Mouse (Mus musculus) splenic B cell, adult 2 months (primary cell): Measurements from ENCODE around the gene Krt24.
A peak's percentile ranks its signal among the peaks of the same experiment; 100 is the strongest.
"Not testable (repeated sequence)": the region's sequence is repeated elsewhere in the genome, so short reads cannot be mapped to it uniquely, and the experiment has no call there.

Experiments used
- DNase-seq: peaks from one replicate; pipeline ENCODE4 v3.0.0-alpha.2; 2011; ENCODE audit warnings: low read depth, low spot score
- H3K27me3 ChIP-seq: 2 replicates; pipeline ENCODE4 v1.6.1; 2012; ENCODE audit warnings: mild to moderate bottlenecking, low read length, moderate library complexity, mixed read lengths; ENCODE audit not compliant: control insufficient read depth, poor library complexity, insufficient read depth, severe bottlenecking
- H3K36me3 ChIP-seq: 2 replicates; pipeline ENCODE4 v1.6.1; 2012; ENCODE audit warnings: mild to moderate bottlenecking, low read length, moderate library complexity, mixed read lengths; ENCODE audit not compliant: control insufficient read depth, poor library complexity, insufficient read depth, severe bottlenecking

The Krt24 gene

DNA sequence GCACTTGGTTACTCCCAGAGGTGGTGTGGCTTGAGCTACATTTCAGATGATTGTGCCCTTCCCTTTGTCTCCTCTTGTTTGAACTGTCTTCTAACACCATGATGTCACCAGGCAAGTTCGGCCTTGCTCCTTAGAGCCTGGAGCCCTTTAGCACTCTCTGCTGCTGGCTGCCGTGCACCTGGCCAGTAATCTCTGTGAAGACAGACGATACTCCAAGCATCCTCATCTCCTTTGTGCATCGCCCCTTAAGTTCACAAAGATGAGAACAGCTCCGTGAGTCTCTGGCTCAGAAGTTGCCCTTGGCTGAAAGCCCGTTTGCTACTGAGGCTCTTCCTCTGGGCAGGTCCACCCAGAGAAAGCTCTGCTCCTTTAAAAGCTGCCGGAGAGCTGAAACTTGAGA, 8.3 kb downstream of the Krt24 start:
- Histone ChIP-seq H3K36me3 (no peaks in the 10 kb centered on the region), H3K27me3 (no peaks in the 10 kb centered on the region)
- no peak for DNase-seq

DNA sequence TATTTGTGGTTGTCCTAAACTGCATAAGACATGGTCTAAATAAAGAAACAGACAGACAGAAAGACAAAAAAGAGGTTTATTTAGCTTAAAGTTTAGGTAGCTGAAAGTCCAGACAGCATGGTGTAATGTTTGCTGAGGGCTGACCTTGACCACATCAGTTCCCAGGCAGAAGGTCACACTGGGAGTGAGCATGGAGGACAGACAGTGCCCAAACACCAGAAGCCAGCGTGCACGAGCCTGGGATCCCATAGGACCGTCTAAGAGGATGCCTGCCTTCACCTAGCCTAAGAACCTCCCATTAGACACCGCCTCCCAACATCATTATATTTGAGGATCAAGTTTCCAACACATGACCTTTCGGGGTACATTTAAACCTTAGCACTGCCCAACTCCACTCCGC, 9.4 kb downstream of the Krt24 start:
- no peak for DNase-seq

DNA sequence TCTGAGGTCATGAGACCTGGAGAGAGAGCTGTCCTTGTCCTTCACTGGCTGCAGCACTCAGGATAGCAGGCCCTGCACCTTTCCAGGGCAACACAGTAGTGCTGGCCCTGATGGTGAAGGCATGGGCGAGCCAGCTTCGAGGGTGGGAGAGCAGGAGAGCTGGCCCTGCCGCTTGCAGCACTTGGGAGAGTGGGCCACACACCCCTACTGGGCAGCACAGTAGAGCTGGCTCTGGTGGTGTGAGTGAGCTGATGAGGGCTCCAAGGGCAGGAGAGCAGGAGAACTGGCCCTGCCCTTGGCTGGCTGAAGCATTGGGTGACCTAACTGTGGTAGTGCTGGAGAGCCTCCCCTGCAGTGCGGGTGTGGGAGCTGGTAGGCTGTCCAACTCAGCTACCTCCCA, 12.3 kb downstream of the Krt24 start:
- Histone ChIP-seq H3K27me3 (no peaks in the 10 kb centered on the region), H3K36me3 (no peaks in the 10 kb centered on the region)
- DNase-seq = no peak

More for the DNA sequence above, 9.4 kb downstream of the Krt24 start:
- Histone ChIP-seq H3K27me3 (no peaks in the 10 kb centered on the region), H3K36me3 (no peaks in the 10 kb centered on the region)

DNA sequence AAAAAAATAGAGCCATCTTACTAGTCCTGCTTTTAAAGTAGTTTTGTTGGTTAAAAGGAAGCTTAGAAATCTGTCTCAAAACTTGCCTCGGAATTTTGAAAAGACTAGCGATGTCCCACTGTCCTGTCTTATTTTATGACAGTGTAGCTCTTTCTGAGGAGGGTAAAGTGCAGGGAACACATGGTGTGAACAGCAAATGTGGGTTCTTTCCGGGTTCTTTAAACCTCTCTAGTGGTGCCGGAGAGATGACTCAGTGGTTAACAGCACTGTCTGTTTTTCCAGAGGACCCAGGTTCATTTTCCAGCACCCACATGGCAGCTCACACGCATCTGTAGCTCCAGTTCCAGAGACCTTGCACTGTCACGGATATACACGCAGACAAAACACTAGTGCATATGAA, 15.9 kb downstream of the Krt24 start:
- Histone ChIP-seq H3K27me3 (no peaks in the 10 kb centered on the region; the same call in 1 of the 2 replicates), H3K36me3 (no peaks in the 10 kb centered on the region)
- no peak for DNase-seq

DNA sequence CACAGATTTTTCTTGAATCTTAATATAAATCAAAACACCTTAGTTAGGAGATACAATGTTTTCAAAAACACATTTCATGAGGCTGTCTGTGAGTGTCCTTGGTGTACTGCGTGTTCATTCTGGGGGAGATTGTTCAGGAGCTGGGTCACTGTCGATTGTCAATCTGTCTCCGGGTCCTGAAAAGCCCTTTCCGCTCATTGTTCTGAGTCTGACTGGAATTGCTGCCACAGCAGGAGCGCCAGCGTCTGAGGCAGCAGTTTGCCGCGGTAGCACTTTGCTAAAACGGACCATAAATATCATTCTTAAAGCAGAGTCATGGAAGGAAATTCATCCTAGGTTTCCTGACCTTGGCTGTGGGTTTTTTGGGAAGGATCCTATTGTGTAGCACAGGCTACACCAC, 19.3 kb downstream of the Krt24 start:
- Histone ChIP-seq H3K36me3 (no peaks in the 10 kb centered on the region), H3K27me3 (no peaks in the 10 kb centered on the region; the same call in 1 of the 2 replicates)
- DNase-seq = no peak

DNA sequence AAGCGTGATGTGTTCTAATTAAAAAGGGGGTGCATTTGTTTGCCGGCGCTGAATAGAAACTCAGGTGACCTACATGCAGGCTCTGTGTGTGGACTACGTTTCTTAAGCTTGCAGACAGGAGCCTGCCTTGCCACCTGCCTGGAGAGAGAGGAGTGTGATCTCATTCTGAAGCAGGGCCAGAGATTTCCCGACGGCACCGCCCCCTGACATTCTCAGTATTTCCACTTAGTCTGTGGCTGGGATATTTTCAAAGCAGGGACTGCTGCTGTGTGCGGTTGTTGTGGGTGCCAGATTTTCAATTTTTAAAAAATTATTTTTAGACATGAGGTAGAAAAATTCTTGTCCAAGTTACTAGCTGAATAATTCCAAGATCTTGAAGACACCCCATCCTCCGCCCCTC, 19.8 kb downstream of the Krt24 start:
- Histone ChIP-seq H3K36me3 (no peaks in the 10 kb centered on the region), H3K27me3 (no peaks in the 10 kb centered on the region; the same call in 1 of the 2 replicates)
- DNase-seq = no peak

DNA sequence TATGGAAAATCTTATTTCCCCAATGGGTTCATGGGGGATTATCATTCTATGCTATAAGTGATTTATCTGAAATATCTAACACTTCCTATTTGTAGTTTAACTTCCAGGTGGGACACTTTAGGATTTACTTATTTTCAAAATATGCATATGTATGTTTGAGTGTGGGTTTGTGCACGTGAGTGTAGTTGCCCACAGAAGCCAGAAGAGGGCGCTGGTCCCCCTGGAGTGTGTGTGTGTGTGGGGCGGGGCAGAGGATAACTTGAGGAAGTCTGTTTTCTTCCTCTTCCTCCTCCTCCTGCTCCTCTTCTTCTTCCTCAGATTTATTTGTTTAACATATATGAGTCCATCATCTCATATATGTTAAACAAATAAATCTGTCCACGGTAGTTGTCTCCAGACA, 28.8 kb downstream of the Krt24 start:
- Histone ChIP-seq H3K27me3 (no peaks in the 10 kb centered on the region), H3K36me3 (no peaks in the 10 kb centered on the region)
- no peak for DNase-seq

DNA sequence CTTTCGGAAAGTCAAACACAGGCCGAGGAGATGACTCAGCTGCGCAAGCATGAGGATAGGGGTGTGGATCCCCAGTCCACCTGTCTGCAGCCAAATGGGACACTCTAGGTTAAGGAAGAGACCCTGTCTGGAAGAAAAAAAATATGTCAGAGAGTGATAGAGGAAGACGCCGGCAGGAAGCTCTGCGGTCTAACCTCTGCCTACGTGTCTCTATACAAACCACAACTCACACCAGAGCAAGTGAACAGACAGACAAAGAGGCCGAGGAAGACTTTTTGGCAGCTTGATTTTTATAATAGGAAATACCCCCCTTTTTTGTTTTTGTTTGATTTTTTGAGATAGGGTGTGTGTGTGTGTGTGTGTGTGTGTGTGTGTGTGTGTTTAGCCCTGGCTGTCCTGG, 29.7 kb downstream of the Krt24 start:
- no peak for DNase-seq
- Histone ChIP-seq H3K27me3 (no peaks in the 10 kb centered on the region), H3K36me3 (no peaks in the 10 kb centered on the region)

DNA sequence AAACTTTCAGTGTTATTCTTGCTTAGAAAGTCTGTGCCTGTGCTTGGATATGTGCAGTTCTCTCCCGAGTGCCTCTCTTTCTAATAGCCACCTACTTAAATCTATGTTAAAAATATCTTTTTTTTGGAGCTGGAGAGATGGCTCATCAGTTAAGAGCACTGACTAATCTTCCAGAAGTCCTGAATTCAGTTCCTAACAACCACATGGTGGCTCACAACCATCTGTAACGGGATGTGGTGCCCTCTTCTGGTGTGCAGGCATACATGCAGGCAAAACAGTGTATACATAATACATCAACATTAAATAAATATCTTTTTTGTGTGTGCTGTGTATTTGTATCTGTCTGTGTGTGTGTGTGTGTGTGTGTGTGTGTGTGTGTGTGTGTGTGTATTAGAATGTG, 31.2 kb downstream of the Krt24 start:
- Histone ChIP-seq H3K27me3 (no peaks in the 10 kb centered on the region), H3K36me3 (no peaks in the 10 kb centered on the region)
- DNase-seq = no peak

DNA sequence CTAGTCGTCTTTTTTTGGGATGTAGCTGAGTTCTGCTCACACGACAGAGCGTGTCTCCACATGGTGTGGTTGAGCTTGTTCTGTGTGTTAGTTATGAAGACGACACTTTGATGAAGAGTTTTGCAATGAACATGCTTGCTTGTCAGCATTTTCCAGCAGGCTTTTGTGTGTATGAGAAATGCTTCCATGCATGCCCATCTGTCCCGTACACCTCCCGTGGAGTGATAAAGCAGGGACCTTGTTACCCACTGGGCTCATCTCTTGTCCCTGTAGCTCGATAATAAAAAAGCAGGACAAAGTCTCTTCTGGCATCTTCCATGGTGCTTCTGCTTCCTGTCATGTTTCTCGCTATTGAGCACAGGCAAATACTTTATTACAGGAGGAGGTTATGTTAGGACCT, 32.4 kb downstream of the Krt24 start:
- no peaks in the 10 kb centered on the region for H3K27me3 ChIP-seq
- DNase-seq = no peak
- H3K36me3 ChIP-seq = no peaks in the 10 kb centered on the region

DNA sequence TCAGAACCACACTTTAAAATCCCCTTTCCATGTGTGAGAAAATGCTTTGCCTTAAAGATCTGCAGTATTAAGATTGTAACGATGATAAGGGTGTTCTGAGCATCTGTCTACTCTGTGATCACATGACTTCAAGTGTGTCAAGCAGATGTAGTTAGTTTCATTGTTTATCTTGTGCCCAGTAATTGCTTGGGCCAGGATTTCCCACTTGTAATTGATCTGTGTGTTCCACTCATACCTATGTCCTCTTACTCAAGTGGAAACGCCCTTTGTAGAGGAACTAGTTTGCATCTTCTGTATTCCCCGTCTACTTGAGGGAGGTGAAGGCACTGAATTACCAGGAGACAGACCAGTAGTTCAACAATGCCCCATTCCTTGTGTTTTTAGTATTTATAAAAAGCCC, 34.4 kb downstream of the Krt24 start:
- H3K27me3 ChIP-seq = no peaks in the 10 kb centered on the region
- no peaks in the 10 kb centered on the region for H3K36me3 ChIP-seq
- DNase-seq = no peak

DNA sequence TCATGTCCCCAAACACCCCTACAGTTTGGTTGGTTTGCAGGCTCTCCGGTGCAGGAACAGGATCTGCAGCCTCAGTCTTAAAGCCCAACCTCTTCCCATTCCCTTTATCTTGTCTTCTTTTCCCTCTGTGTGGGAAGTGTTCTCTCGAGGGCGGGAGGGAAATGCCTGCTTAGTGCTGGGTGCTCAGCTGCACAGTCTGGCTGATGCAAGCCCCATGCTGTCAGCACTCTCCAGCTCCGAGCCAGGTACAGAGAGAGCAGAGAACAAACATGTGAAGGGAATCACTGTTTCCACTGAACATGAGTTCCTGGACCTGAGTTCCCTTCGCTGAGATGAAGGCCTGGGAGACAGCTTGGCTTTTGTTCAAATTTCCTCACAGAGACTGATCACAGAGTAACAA, 34.8 kb downstream of the Krt24 start:
- H3K27me3 ChIP-seq = no peaks in the 10 kb centered on the region
- DNase-seq = no peak
- no peaks in the 10 kb centered on the region for H3K36me3 ChIP-seq

DNA sequence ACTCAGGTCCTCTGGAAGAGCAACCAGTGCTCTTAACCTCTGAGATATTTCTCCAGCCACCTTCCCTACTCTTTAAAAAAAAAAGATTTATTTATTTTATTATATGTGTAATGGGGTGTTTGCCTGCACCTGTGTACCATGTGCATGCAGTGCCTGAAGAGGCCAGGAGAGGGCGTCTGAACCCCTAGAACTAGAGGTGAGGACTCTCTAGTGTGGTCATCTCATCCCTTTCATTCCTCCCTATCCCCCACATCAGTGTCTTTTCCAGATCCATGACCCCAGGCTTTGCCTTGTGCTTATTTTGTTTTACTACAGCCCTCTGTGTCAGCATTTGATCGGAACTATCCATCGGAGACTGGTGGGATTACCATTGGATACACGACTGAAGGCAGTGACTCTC, 35.9 kb downstream of the Krt24 start:
- H3K27me3 ChIP-seq = no peaks in the 10 kb centered on the region
- peak; percentile 46 for DNase-seq
- no peaks in the 10 kb centered on the region for H3K36me3 ChIP-seq

DNA sequence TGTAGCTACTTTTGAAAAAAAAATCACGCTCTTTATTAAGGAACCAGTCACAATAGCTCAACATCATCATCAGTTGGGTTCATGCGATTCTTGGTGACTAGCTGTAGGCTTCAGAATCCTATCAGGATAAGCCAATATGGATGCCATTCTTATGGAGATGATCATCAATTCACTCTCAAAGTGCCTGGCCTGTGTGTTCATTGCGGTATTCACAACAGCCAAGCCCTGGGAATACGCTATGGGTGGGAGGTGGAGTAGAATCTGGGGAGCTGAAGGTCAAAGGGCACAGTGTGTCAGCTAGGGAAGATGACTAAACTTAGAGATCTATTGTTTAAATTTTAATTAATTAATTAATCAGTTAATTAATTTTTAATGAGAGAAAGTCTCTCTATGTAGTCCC, 37.1 kb downstream of the Krt24 start:
- H3K27me3 ChIP-seq = no peaks in the 10 kb centered on the region
- no peak for DNase-seq
- H3K36me3 ChIP-seq = no peaks in the 10 kb centered on the region

DNA sequence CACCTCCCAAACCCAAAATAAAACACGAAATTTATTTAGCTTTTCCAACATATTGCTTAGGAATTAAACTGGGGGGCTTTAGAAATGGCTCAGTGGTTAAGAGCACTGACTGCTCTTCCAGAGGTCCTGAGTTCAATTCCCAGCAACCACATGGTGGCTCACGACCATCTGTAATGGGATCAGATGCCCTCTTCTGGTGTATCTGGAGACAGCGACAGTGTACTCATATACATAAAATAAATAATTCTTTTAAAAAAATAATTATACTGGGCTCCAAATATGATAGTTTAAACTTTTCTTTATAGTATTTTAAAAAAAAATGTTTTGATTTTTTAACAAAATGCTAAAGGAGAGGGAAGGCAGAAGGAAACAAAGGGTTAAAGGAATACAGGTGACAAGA, 40.5 kb downstream of the Krt24 start:
- not testable (repeated sequence) for H3K36me3 ChIP-seq, DNase-seq, H3K27me3 ChIP-seq

DNA sequence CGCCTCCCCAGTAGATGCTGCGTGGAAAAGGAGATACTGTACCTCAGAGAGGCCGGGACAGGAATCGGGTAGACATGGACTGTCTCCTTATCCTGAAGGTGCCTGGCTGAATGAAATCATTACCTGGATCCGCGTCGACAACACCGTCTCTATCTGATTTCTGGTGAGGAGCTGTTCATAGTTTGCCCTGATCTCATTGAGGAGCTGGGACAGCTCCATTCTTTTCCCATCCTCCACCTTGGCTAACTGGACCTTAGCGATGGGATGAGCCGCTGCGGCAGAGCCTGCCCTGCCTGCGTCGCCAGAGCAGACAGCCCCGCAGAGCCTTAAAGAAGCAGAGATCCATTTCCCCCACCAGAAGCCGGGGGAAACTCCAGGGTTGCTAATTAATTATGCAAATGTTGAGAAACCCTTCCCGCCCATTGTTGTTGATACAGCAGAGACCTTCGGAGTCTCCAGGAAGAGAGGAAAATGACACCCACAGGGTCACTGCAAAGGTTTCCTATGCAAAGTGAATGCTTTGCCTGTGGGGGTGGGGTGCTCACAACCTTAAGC, 41.2 kb downstream of the Krt24 start, which contains the start of gene Krt222:
Gene Krt222 (minus strand): TSS at position 266 of the 555 bp plus-strand sequence.
- Histone ChIP-seq H3K36me3 (no peaks in the 10 kb centered on the region), H3K27me3 (no peaks in the 10 kb centered on the region)
- peak; percentile 75 for DNase-seq
